Mouse (Mus musculus) midbrain, postnatal 0 days (tissue): ENCODE measurements around the gene Vps13d. TPM values are rescaled to one million over a fixed set of nuclear protein-coding genes. Genes with fewer than 3 reads are reported as not detected.

Experiments
- ATAC-seq: fragments of 200-750 bp; cut with Nextera tagmentation; 2 replicates; pipeline ENCODE4 v1.8.0; 2017; ENCODE audit warnings: moderate number of reproducible peaks, mild to moderate bottlenecking, moderate TSS enrichment, moderate library complexity; ENCODE audit not compliant: low FRiP score
- DNase-seq: peaks from one replicate; pipeline ENCODE4 v3.0.0-alpha.2; 2015; ENCODE audit warnings: low spot score
- H3K27ac ChIP-seq: fragments of 300-500 bp; sonication (generic); 2 replicates; pipeline ENCODE4 v1.5.1; 2014; ENCODE audit warnings: low read depth, mild to moderate bottlenecking, low read length, mixed read lengths
- H3K27me3 ChIP-seq: fragments of 300-500 bp; sonication (generic); 2 replicates; pipeline ENCODE4 v1.6.1; 2014; ENCODE audit warnings: low read length, control low read depth, mixed read lengths; ENCODE audit not compliant: insufficient read depth
- H3K36me3 ChIP-seq: fragments of 300-500 bp; sonication (generic); 2 replicates; pipeline ENCODE4 v1.6.1; 2014; ENCODE audit warnings: low read length, control low read depth, mixed read lengths; ENCODE audit not compliant: insufficient read depth
- H3K4me1 ChIP-seq: fragments of 300-500 bp; sonication (generic); 2 replicates; pipeline ENCODE4 v1.6.1; 2014; ENCODE audit warnings: mild to moderate bottlenecking, control low read depth, antibody characterized with exemption, low read length, mixed read lengths; ENCODE audit not compliant: insufficient read depth
- H3K4me2 ChIP-seq: fragments of 300-500 bp; sonication (generic); 2 replicates; pipeline ENCODE4 v1.6.1; 2014; ENCODE audit warnings: low read depth, mild to moderate bottlenecking, low read length, mixed read lengths; ENCODE audit not compliant: poor library complexity, severe bottlenecking
- H3K4me3 ChIP-seq: fragments of 300-500 bp; sonication (generic); 2 replicates; pipeline ENCODE4 v1.5.1; 2014; ENCODE audit warnings: low read depth, mild to moderate bottlenecking, low read length, moderate library complexity
- H3K9ac ChIP-seq: fragments of 300-500 bp; sonication (generic); replicated peaks from 2 replicates; pipeline ENCODE4 v1.6.1; 2014; ENCODE audit warnings: mild to moderate bottlenecking, low read length, moderate library complexity, mixed read lengths; ENCODE audit not compliant: poor library complexity, severe bottlenecking
- H3K9me3 ChIP-seq: fragments of 300-500 bp; sonication (generic); 2 replicates; pipeline ENCODE4 v1.6.1; 2016; ENCODE audit warnings: low read length, control low read depth
- CTCF ChIP-seq: IDR thresholded peaks from 2 replicates; pipeline ENCODE4 v1.5.1; 2016; ENCODE audit warnings: antibody characterized with exemption, mild to moderate bottlenecking
- WGBS: fragments of 180-500 bp; shearing (Covaris S2); extraction: QIAGEN DNeasy Blood & Tissue Kit; methylation state at CpG from one replicate; pipeline ENCODE4 v1.1.7; 2014; 5-methylcytosine and 5-hydroxymethylcytosine counted together
- polyA plus RNA-seq: library from polyadenylated mRNA; unstranded; fragments of >200 nt; fragmentation: Nextera tagmentation; extraction: Ambion mirVana; gene quantifications from 2 replicates; pipeline ENCODE4 v1.2.1, GENCODE M21; 2015
- total RNA-seq: library from RNA; depleted of rRNA; stranded (reverse); fragments of >200 nt; gene quantifications from 2 replicates; pipeline ENCODE4 v1.2.3, GENCODE M21; 2014

Gene Vps13d
- total and polyA plus RNA-seq, 2 experiments from 2014 or later, result 9.1 to 35.6 TPM

- TF ChIP-seq CTCF, result peak; percentile 23; the same call in 1 of the 2 replicates
- DNase-seq (no peak), ATAC-seq (no peak)
- H3K9ac ChIP-seq, result no peak overlapping the region
- WGBS, result 84% methylated on average over 4 of the region's 4 CpGs
- no peak overlapping the region for H3K27ac ChIP-seq
- H3K4me1 ChIP-seq, result peaks cover 7% of the 10 kb centered on the region
- H3K36me3 ChIP-seq, result no peaks in the 10 kb centered on the region
- H3K4me3 ChIP-seq, result no peak overlapping the region
- no peaks in the 10 kb centered on the region for H3K9me3 ChIP-seq
- no peaks in the 10 kb centered on the region for H3K27me3 ChIP-seq
- no peak overlapping the region for H3K4me2 ChIP-seq
Observed at GRCm38 (mm10) chr4:145196586-145196985, 1.8 kb upstream of the Vps13d start.

DNA sequence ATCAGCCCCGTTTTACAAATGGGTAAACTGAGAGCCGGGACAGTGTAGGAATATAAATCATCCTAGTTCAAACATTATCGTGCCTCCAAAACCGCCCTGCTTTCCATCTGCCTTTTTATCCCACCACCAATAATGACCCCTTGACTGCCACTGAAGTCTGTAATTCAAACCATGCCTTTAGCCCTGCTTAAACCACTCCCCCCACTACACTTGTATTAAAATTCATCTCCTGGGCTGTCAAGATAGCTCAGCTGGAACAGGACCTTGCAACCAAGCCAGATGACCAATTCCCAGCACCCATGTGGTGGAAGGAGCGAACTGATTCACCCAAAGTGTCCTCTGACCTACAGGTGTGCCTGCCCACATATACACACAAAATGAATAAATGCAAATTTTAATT, 367 bp upstream of the Vps13d start:
- 0 out of 2 replicates have a peak overlapping the region, but pooled peaks have one; percentile 68 for H3K27ac ChIP-seq
- ATAC-seq (peak; percentile 45), DNase-seq (no peak)
- 0 out of 2 replicates have a peak overlapping the region, but pooled peaks have one; percentile 96 for H3K9ac ChIP-seq
- peak overlapping the region; percentile 98 for H3K4me3 ChIP-seq
- no peaks in the 10 kb centered on the region for H3K27me3 ChIP-seq
- 19% methylated on average over 5 of the region's 5 CpGs for WGBS
- H3K4me2 ChIP-seq, result peak overlapping the region; percentile 97
- no peaks in the 10 kb centered on the region for H3K36me3 ChIP-seq
- no peaks in the 10 kb centered on the region for H3K9me3 ChIP-seq
- no peak for TF ChIP-seq CTCF
- H3K4me1 ChIP-seq, result peaks cover 7% of the 10 kb centered on the region

- ATAC-seq (peak; percentile 52), DNase-seq (peak; percentile 40)
- Histone ChIP-seq H3K27ac (peak overlapping the region; percentile 68), H3K36me3 (peaks cover 11% of the 10 kb centered on the region), H3K9ac (peak overlapping the region; percentile 96), H3K4me2 (peak overlapping the region; percentile 97), H3K4me3 (peak overlapping the region; percentile 98), H3K4me1 (peaks cover 7% of the 10 kb centered on the region), H3K27me3 (no peaks in the 10 kb centered on the region), H3K9me3 (no peaks in the 10 kb centered on the region)
- WGBS, result under 1% methylated on average over 10 of the region's 10 CpGs
- no peak for TF ChIP-seq CTCF
Observed at GRCm38 (mm10) chr4:145193991-145194511, 754 bp downstream of the Vps13d start.

- Histone ChIP-seq H3K9ac (peak overlapping the region; percentile 96; the same call in 1 of the 2 replicates), H3K27ac (no peak overlapping the region), H3K4me3 (peak overlapping the region; percentile 98; the same call in 1 of the 2 replicates), H3K4me2 (peak overlapping the region; percentile 97), H3K4me1 (peaks cover 7% of the 10 kb centered on the region), H3K27me3 (no peaks in the 10 kb centered on the region), H3K36me3 (peaks cover 17% of the 10 kb centered on the region), H3K9me3 (no peaks in the 10 kb centered on the region)
- 48% methylated on average over 3 of the region's 3 CpGs for WGBS
- ATAC-seq (no peak), DNase-seq (no peak)
- no peak for TF ChIP-seq CTCF
Observed at GRCm38 (mm10) chr4:145193406-145193805, 1.4 kb downstream of the Vps13d start.

DNA sequence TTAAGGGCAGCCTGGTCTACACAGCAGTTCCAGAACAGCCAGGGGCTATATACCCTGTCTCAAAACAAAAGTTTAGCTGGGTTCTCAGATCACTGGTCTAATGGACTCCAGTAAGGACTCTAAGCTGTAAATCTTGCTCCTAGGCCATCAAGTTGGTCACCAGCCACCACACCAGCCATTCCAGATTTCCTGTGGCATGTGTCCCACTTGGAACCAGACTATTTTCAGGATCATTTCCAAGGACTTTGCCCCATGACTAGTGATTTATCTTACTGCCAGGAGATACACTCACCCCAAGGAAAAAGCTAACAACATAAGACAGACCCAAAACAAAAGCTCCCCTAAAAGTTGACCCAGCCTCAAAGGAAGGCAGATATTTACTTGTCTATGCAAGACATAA, 2.1 kb downstream of the Vps13d start:
- Histone ChIP-seq H3K36me3 (peaks cover 19% of the 10 kb centered on the region), H3K27me3 (no peaks in the 10 kb centered on the region), H3K4me2 (no peak overlapping the region), H3K4me1 (peaks cover 7% of the 10 kb centered on the region), H3K4me3 (no peak overlapping the region), H3K9me3 (no peaks in the 10 kb centered on the region), H3K9ac (no peak overlapping the region), H3K27ac (no peak overlapping the region)
- DNase-seq, result no peak
- ATAC-seq, result no peak
- TF ChIP-seq CTCF, result no peak

DNA sequence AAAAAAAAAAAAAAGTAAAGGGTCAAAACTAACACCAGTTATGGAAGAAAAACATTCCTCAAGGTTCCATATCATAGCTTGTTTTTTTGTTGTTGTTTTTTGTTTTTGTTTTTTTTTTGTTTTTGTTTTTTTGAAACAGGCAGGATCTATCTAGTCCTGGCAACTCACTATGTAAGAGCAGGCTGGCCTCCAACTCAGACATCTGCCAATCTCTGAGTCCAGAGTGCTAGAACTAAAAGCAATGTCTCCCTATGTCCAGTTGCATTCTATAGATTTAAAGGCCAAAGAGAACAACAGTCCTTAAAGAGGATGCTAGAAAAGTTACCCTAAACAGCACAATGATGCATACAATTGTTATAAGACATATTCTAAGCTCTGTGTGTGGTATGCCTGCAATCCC, 6.2 kb downstream of the Vps13d start:
- Histone ChIP-seq H3K27me3 (no peaks in the 10 kb centered on the region), H3K27ac (no peak overlapping the region), H3K4me1 (peaks cover 3% of the 10 kb centered on the region), H3K4me3 (no peak overlapping the region), H3K9me3 (no peaks in the 10 kb centered on the region), H3K9ac (no peak overlapping the region), H3K36me3 (peaks cover 34% of the 10 kb centered on the region), H3K4me2 (no peak overlapping the region)
- no peak for DNase-seq
- ATAC-seq, result no peak
- no peak for TF ChIP-seq CTCF
